Mouse (Mus musculus): Measurements from ENCODE around the gene Tbcb.

DNA sequence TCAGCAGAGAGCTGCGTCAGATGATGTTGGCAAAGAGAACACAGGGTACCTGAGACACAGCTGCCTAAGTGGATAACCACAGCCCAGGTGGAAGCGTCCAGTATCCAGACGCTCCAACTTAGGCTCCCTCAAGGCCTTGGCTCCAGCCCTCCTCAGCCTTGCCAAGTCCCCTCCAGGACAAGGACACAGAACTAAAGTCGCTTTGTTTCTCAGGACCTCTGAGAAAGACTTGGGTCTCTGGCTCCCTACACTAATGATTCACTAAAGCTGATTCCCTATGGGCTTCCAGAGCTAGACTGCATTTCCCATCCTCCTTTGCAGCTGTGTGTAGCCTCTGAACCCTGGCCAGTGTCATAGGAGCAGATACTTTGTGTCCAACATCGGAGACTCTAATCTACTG lies 31.9 kb downstream of the Tbcb start:
- TF ChIP-seq CTCF (IDR thresholded peaks at IDR 0.05; ENCODE audit: low read depth) (no peak), EP300 (IDR thresholded peaks at IDR 0.05; ENCODE audit: low read depth) (no peak)
